Mouse (Mus musculus) olfactory bulb, adult 2 months (tissue): ENCODE data around the gene Pofut2.

Source experiments
- CTCF ChIP-seq: fragments of 200-500 bp; IDR thresholded peaks from 2 replicates; pipeline ENCODE4 v1.5.1; 2012; ENCODE audit warnings: low read depth, mild to moderate bottlenecking, low read length, moderate library complexity; ENCODE audit not compliant: insufficient read depth
- POLR2A ChIP-seq: fragments of 200-500 bp; IDR thresholded peaks from 2 replicates; pipeline ENCODE4 v1.6.1; 2012; ENCODE audit warnings: mild to moderate bottlenecking, low read depth, low read length, moderate library complexity; ENCODE audit not compliant: insufficient read depth

DNA sequence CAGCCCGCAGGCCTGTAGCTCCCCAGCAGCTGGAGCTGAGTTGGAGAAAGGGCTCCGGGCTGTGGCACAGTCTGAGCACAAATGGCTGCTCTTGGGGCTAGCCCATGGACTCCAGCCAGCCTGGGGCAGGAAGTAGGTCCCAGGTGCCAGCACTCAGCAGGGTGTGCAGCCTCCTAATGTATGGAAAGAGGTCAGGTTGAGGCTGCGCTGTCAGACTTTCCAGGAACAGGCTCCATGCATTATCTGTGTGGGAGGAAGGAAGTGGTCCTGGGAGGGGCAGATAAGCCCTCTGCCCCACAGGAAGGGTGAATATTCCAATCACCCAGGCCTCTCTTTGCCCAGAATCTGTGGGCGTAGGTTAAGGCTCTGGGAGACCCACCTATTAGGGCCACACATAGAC, 43.4 kb upstream of the Pofut2 start:
- TF ChIP-seq CTCF (no peak), POLR2A (no peak)
